Mouse (Mus musculus) hindbrain, embryonic 10.5 days (tissue): Measurements from ENCODE around the gene Sik2. TPM values are rescaled to one million over a fixed set of nuclear protein-coding genes. Genes with fewer than 3 reads are reported as not detected.

Source experiments
- DNase-seq: peaks from one replicate; pipeline ENCODE4 v3.0.0-alpha.2; 2017; ENCODE audit warnings: low spot score
- H3K27ac ChIP-seq: fragments of 300-500 bp; sonication (generic); 2 replicates; pipeline ENCODE4 v1.5.1; 2016; ENCODE audit warnings: mild to moderate bottlenecking, moderate library complexity
- H3K27me3 ChIP-seq: fragments of 300-500 bp; sonication (generic); 2 replicates; pipeline ENCODE4 v1.6.1; 2016; ENCODE audit warnings: mild to moderate bottlenecking; ENCODE audit not compliant: poor library complexity, insufficient read depth, severe bottlenecking
- H3K36me3 ChIP-seq: fragments of 300-500 bp; sonication (generic); 2 replicates; pipeline ENCODE4 v1.6.1; 2016; ENCODE audit warnings: mild to moderate bottlenecking, moderate library complexity
- H3K4me1 ChIP-seq: fragments of 300-500 bp; sonication (generic); replicated peaks from 2 replicates; pipeline ENCODE4 v1.6.1; 2016; ENCODE audit warnings: mild to moderate bottlenecking
- H3K4me3 ChIP-seq: fragments of 300-500 bp; sonication (generic); 2 replicates; pipeline ENCODE4 v1.5.1; 2016; ENCODE audit warnings: mild to moderate bottlenecking, moderate library complexity
- H3K9me3 ChIP-seq: fragments of 300-500 bp; sonication (generic); 2 replicates; pipeline ENCODE4 v1.6.1; 2016; ENCODE audit warnings: mild to moderate bottlenecking, moderate library complexity
- WGBS: fragments of 180-500 bp; shearing (Covaris S2); methylation state at CpG from one replicate; pipeline ENCODE4 v1.1.7; 2016; 5-methylcytosine and 5-hydroxymethylcytosine counted together
- polyA plus RNA-seq: library from polyadenylated mRNA; unstranded; fragments of >200 nt; fragmentation: Nextera tagmentation; extraction: Ambion mirVana; gene quantifications from 2 replicates; pipeline ENCODE4 v1.2.1, GENCODE M21; 2016

Sik2 gene
- polyA plus RNA-seq, 1 experiment from 2014 or later = 14.2 TPM

GRCm38 (mm10) chr9:50924454-50924853 is 84.4 kb downstream of the Sik2 start:
- no peaks in the 10 kb centered on the region for H3K9me3 ChIP-seq
- H3K4me1 ChIP-seq = no peaks in the 10 kb centered on the region
- no peak overlapping the region for H3K4me3 ChIP-seq
- H3K27me3 ChIP-seq = no peaks in the 10 kb centered on the region
- H3K36me3 ChIP-seq = 0 out of 2 replicates have a peak, but pooled peaks cover 5% of the 10 kb centered on the region
- H3K27ac ChIP-seq = no peak overlapping the region
- no peak for DNase-seq

- no peak overlapping the region for H3K4me3 ChIP-seq
- no peaks in the 10 kb centered on the region for H3K9me3 ChIP-seq
- H3K4me1 ChIP-seq = no peaks in the 10 kb centered on the region
- H3K27me3 ChIP-seq = no peaks in the 10 kb centered on the region
- DNase-seq = no peak
- H3K36me3 ChIP-seq = 0 out of 2 replicates have a peak, but pooled peaks cover under 1% of the 10 kb centered on the region
- H3K27ac ChIP-seq = no peak overlapping the region
- 86% methylated on average over 5 of the region's 5 CpGs for WGBS
Measured at GRCm38 (mm10) chr9:50922363-50923153, 86.3 kb downstream of the Sik2 start.

- H3K27ac ChIP-seq = no peak overlapping the region
- no peak overlapping the region for H3K4me3 ChIP-seq
- no peaks in the 10 kb centered on the region for H3K4me1 ChIP-seq
- DNase-seq = no peak
- no peaks in the 10 kb centered on the region for H3K27me3 ChIP-seq
- 0 out of 2 replicates have a peak, but pooled peaks cover under 1% of the 10 kb centered on the region for H3K36me3 ChIP-seq
- 88% methylated on average over 3 of the region's 3 CpGs for WGBS
- no peaks in the 10 kb centered on the region for H3K9me3 ChIP-seq
Measured at GRCm38 (mm10) chr9:50920933-50921895, 87.7 kb downstream of the Sik2 start.

- H3K4me1 ChIP-seq = no peaks in the 10 kb centered on the region
- no peaks in the 10 kb centered on the region for H3K9me3 ChIP-seq
- H3K27me3 ChIP-seq = no peaks in the 10 kb centered on the region
- DNase-seq = no peak
- WGBS = 97% methylated on average over 2 of the region's 2 CpGs
- no peak overlapping the region for H3K27ac ChIP-seq
- no peak overlapping the region for H3K4me3 ChIP-seq
- 0 out of 2 replicates have a peak, but pooled peaks cover 4% of the 10 kb centered on the region for H3K36me3 ChIP-seq
Measured at GRCm38 (mm10) chr9:50919554-50919953, 89.3 kb downstream of the Sik2 start.

GRCm38 (mm10) chr9:50918131-50918530 is 90.7 kb downstream of the Sik2 start:
- Histone ChIP-seq H3K27ac (no peak overlapping the region), H3K4me3 (no peak overlapping the region), H3K4me1 (no peaks in the 10 kb centered on the region), H3K27me3 (no peaks in the 10 kb centered on the region), H3K9me3 (no peaks in the 10 kb centered on the region), H3K36me3 (0 out of 2 replicates have a peak, but pooled peaks cover 4% of the 10 kb centered on the region)
- no peak for DNase-seq
- 87% methylated on average over 3 of the region's 3 CpGs for WGBS

GRCm38 (mm10) chr9:50911861-50912515 is 96.9 kb downstream of the Sik2 start:
- H3K27me3 ChIP-seq = no peaks in the 10 kb centered on the region
- peaks cover 17% of the 10 kb centered on the region; the same call in 1 of the 2 replicates for H3K36me3 ChIP-seq
- no peaks in the 10 kb centered on the region for H3K4me1 ChIP-seq
- WGBS = 91% methylated on average over 7 of the region's 7 CpGs
- no peak overlapping the region for H3K4me3 ChIP-seq
- no peaks in the 10 kb centered on the region for H3K9me3 ChIP-seq
- no peak for DNase-seq
- H3K27ac ChIP-seq = no peak overlapping the region

GRCm38 (mm10) chr9:50905321-50905720 is 103.6 kb downstream of the Sik2 start:
- Histone ChIP-seq H3K27ac (no peak overlapping the region), H3K36me3 (peaks cover 14% of the 10 kb centered on the region; the same call in 1 of the 2 replicates), H3K4me1 (no peaks in the 10 kb centered on the region), H3K4me3 (no peak overlapping the region), H3K9me3 (no peaks in the 10 kb centered on the region), H3K27me3 (no peaks in the 10 kb centered on the region)
- WGBS = 89% methylated on average over 3 of the region's 3 CpGs
- no peak for DNase-seq

- 76% methylated on average over 6 of the region's 6 CpGs for WGBS
- H3K27ac ChIP-seq = no peak overlapping the region
- no peaks in the 10 kb centered on the region for H3K4me1 ChIP-seq
- H3K4me3 ChIP-seq = no peak overlapping the region
- DNase-seq = no peak
- no peaks in the 10 kb centered on the region for H3K9me3 ChIP-seq
- H3K36me3 ChIP-seq = peaks cover 15% of the 10 kb centered on the region
- no peaks in the 10 kb centered on the region for H3K27me3 ChIP-seq
Measured at GRCm38 (mm10) chr9:50904196-50904847, 104.6 kb downstream of the Sik2 start.

- no peaks in the 10 kb centered on the region for H3K4me1 ChIP-seq
- no peak overlapping the region for H3K4me3 ChIP-seq
- H3K27ac ChIP-seq = no peak overlapping the region
- 89% methylated on average over 7 of the region's 7 CpGs for WGBS
- no peaks in the 10 kb centered on the region for H3K27me3 ChIP-seq
- peaks cover 38% of the 10 kb centered on the region for H3K36me3 ChIP-seq
- DNase-seq = no peak
- H3K9me3 ChIP-seq = no peaks in the 10 kb centered on the region
Measured at GRCm38 (mm10) chr9:50900026-50900920, 108.6 kb downstream of the Sik2 start.

- no peak for DNase-seq
- H3K27ac ChIP-seq = no peak overlapping the region
- no peak overlapping the region for H3K4me3 ChIP-seq
- WGBS = 95% methylated on average over 4 of the region's 4 CpGs
- H3K27me3 ChIP-seq = no peaks in the 10 kb centered on the region
- H3K36me3 ChIP-seq = peaks cover 74% of the 10 kb centered on the region
- H3K4me1 ChIP-seq = peaks cover under 1% of the 10 kb centered on the region; the same call in 1 of the 2 replicates
- H3K9me3 ChIP-seq = no peaks in the 10 kb centered on the region
Measured at GRCm38 (mm10) chr9:50893665-50894064, 115.2 kb downstream of the Sik2 start.

GRCm38 (mm10) chr9:50890494-50891090 is 118.3 kb downstream of the Sik2 start:
- H3K27ac ChIP-seq = no peak overlapping the region
- no peak for DNase-seq
- H3K4me1 ChIP-seq = peaks cover 12% of the 10 kb centered on the region
- no peak overlapping the region for H3K4me3 ChIP-seq
- H3K9me3 ChIP-seq = no peaks in the 10 kb centered on the region
- H3K27me3 ChIP-seq = no peaks in the 10 kb centered on the region
- WGBS = 87% methylated on average over 3 of the region's 3 CpGs
- peaks cover 55% of the 10 kb centered on the region for H3K36me3 ChIP-seq
